Mouse (Mus musculus): ENCODE measurements at regions not wholly inside any gene's neighbourhood (a gene's known extent, or its start where the extent isn't known, plus 50 kb on each side); places are given as distances from the start of the nearest gene placed in this dataset.

DNA sequence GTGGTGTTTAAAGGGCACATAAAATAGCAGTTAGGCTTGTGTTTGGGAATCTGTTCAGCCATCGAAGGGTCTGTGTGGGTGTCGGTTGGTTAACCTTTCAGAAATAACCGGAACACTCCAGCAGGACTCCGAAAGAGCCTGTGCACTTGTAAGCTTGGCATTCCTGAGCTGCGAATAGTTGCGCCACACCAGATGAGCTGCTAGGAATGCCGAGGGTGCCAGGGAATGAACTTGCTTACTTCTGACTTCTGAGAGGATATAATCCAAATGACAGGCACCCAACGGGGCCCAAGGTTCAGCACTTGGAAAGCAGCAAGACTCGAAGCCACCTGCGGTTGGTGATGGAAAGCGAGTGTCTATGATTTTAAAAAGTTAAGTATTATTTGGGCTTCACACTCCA is 179.1 kb upstream of the Ddhd1 start:
- TF ChIP-seq CTCF (IDR thresholded peaks at IDR 0.05 in 2 of 3, conservative IDR thresholded peaks at IDR 0.05 in 1 of 3; ENCODE audit: control insufficient read depth in 1 of 3, insufficient read depth in 1 of 3, low read depth in 2 of 3, low read length in 3 of 3, poor library complexity in 1 of 3, severe bottlenecking in 1 of 3) (no peak), MAX (IDR thresholded peaks at IDR 0.05; ENCODE audit: low read length) (no peak)

Measured in MEL (cell line).